Mouse (Mus musculus) frontal cortex, adult (tissue): ENCODE results near the gene Jazf1.
A peak's percentile ranks its signal among the peaks of the same experiment; 100 is the strongest.

ENCODE experiments used
- ATAC-seq: cut with Nextera tagmentation; 2 replicates; pipeline ENCODE4 v1.9.2; 2017; ENCODE audit warnings: mild to moderate bottlenecking, moderate library complexity, mixed read lengths; ENCODE audit not compliant: low TSS enrichment

The Jazf1 gene

GRCm38 (mm10) chr6:52961660-52962490 is 106.6 kb downstream of the Jazf1 start:
- ATAC-seq, result no peak

- ATAC-seq, result peak; percentile 73
These were observed 110.7 kb downstream of the Jazf1 start for GRCm38 (mm10) chr6:52957730-52958129.

- no peak for ATAC-seq
These were observed 112.3 kb downstream of the Jazf1 start for GRCm38 (mm10) chr6:52956131-52956530.

GRCm38 (mm10) chr6:52955304-52955703 is 113.1 kb downstream of the Jazf1 start:
- no peak for ATAC-seq

- ATAC-seq, result no peak
These were observed 113.6 kb downstream of the Jazf1 start for GRCm38 (mm10) chr6:52954861-52955260.

- ATAC-seq, result no peak
These were observed 114.0 kb downstream of the Jazf1 start for GRCm38 (mm10) chr6:52954441-52954840.

- no peak for ATAC-seq
These were observed 115.9 kb downstream of the Jazf1 start for GRCm38 (mm10) chr6:52952526-52952900.

- ATAC-seq, result no peak
These were observed 116.4 kb downstream of the Jazf1 start for GRCm38 (mm10) chr6:52951871-52952525.

- peak; percentile 69; the same call in 1 of the 2 replicates for ATAC-seq
These were observed 118.1 kb downstream of the Jazf1 start for GRCm38 (mm10) chr6:52950371-52950770.

- ATAC-seq, result 0 out of 2 replicates have a peak, but pooled peaks have one; percentile 39
These were observed 125.9 kb downstream of the Jazf1 start for GRCm38 (mm10) chr6:52942534-52942933.

GRCm38 (mm10) chr6:52942101-52942500 is 126.3 kb downstream of the Jazf1 start:
- ATAC-seq, result no peak

- ATAC-seq, result peak; percentile 70
These were observed 130.5 kb downstream of the Jazf1 start for GRCm38 (mm10) chr6:52937916-52938315.

GRCm38 (mm10) chr6:52936995-52937394 is 131.4 kb downstream of the Jazf1 start:
- ATAC-seq, result no peak

- peak; percentile 56; the same call in 1 of the 2 replicates for ATAC-seq
These were observed 134.4 kb downstream of the Jazf1 start for GRCm38 (mm10) chr6:52934021-52934420.

GRCm38 (mm10) chr6:52932603-52933178 is 135.7 kb downstream of the Jazf1 start:
- ATAC-seq, result peak; percentile 32

GRCm38 (mm10) chr6:52929358-52929757 is 139.1 kb downstream of the Jazf1 start:
- no peak for ATAC-seq

- ATAC-seq, result no peak
These were observed 141.5 kb downstream of the Jazf1 start for GRCm38 (mm10) chr6:52926947-52927346.

- ATAC-seq, result no peak
These were observed 142.9 kb downstream of the Jazf1 start for GRCm38 (mm10) chr6:52925458-52926042.

- ATAC-seq, result no peak
These were observed 147.2 kb downstream of the Jazf1 start for GRCm38 (mm10) chr6:52921248-52921647.

- ATAC-seq, result no peak
These were observed 147.7 kb downstream of the Jazf1 start for GRCm38 (mm10) chr6:52920719-52921118.

GRCm38 (mm10) chr6:52919442-52919841 is 149.0 kb downstream of the Jazf1 start:
- no peak for ATAC-seq

- peak; percentile 83 for ATAC-seq
These were observed 149.5 kb downstream of the Jazf1 start for GRCm38 (mm10) chr6:52918980-52919379.
